Comparison of ENCODE assay signal across 21 mouse cellular contexts in genomic region chrX:12202951-12203350, GRCm38 (mm10). TPM values are rescaled to one million over a fixed set of nuclear protein-coding genes. Genes with fewer than 3 reads are reported as not detected.
A peak's percentile ranks its signal among the peaks of the same experiment; 100 is the strongest.
DNase-seq lines count a peak whose midpoint lies in the region; ATAC-seq lines count a peak whose summit lies in the region.
"Had no signal": no experiment of that assay in that cellular context is flagged by ENCODE, and none has a peak within 500 bp of the region (broad histone marks: within the 10 kb centered on the region; RNA-seq: fewer than 3 reads in every experiment).

No protein-coding gene starts in this region.

- H3K36me3 ChIP-seq in splenic B cell, adult 2 months (ENCODE audit: control insufficient read depth, insufficient read depth, low read length, poor library complexity, severe bottlenecking): no peaks in the 10 kb centered on the region
- H3K36me3 ChIP-seq in forebrain, embryonic 12.5 days (replicated peaks): no peaks in the 10 kb centered on the region
- H3K36me3 ChIP-seq: embryonic facial prominence, embryonic 10.5 days; heart, embryonic 12.5 days; hindbrain, embryonic 12.5 days had no signal

- WGBS in forebrain, embryonic 12.5 days: 86% methylated on average over 3 of the region's 3 CpGs

- H3K27me3 ChIP-seq in splenic B cell, adult 2 months (ENCODE audit: control insufficient read depth, insufficient read depth, low read length, poor library complexity, severe bottlenecking): no peaks in the 10 kb centered on the region
- H3K27me3 ChIP-seq in forebrain, embryonic 12.5 days: no peaks in the 10 kb centered on the region
- H3K27me3 ChIP-seq: CH12.LX had no signal

- no peak overlapping the region for H3K27ac ChIP-seq in forebrain, embryonic 12.5 days
- H3K27ac ChIP-seq: embryonic facial prominence, embryonic 10.5 days; heart, adult 2 months; hindbrain, embryonic 12.5 days had no signal

- no peak overlapping the region for H3K4me3 ChIP-seq in forebrain, embryonic 12.5 days (replicated peaks)
- H3K4me3 ChIP-seq: embryonic facial prominence, embryonic 10.5 days; heart, adult 2 months; heart, embryonic 12.5 days; hindbrain, embryonic 12.5 days had no signal

- H3K4me2 ChIP-seq in forebrain, embryonic 12.5 days: no peak overlapping the region
- H3K4me2 ChIP-seq: heart, embryonic 12.5 days; hindbrain, embryonic 12.5 days had no signal

- H3K9ac ChIP-seq in forebrain, embryonic 12.5 days: no peak overlapping the region
- H3K9ac ChIP-seq: heart, embryonic 12.5 days; hindbrain, embryonic 12.5 days had no signal

- no peaks in the 10 kb centered on the region for H3K9me3 ChIP-seq in forebrain, embryonic 12.5 days
- H3K9me3 ChIP-seq: embryonic facial prominence, embryonic 10.5 days; heart, embryonic 12.5 days; hindbrain, embryonic 12.5 days had no signal

- H3K4me1 ChIP-seq in forebrain, embryonic 12.5 days: no peaks in the 10 kb centered on the region
- H3K4me1 ChIP-seq: embryonic facial prominence, embryonic 10.5 days; heart, embryonic 12.5 days; hindbrain, embryonic 12.5 days had no signal

- no peak for ATAC-seq in forebrain, embryonic 12.5 days (ENCODE audit: low FRiP score)
- ATAC-seq: activated CD4-positive, CD25-positive, alpha-beta regulatory T cell, adult 4 months; forebrain, embryonic 14.5 days; hindbrain, embryonic 16.5 days; Patski had no signal

- DNase-seq in CD4-positive helper T cell, adult 2 months (ENCODE audit: low read depth, low spot score): peak; percentile 7
- peak; percentile 5 for DNase-seq in splenic B cell, adult 2 months (ENCODE audit: low read depth, low spot score)
- peak; percentile 36 to 53 for DNase-seq in thymus, postnatal 10 days (ENCODE audit: low spot score in 2 of 2)
- DNase-seq in thymus, postnatal 4 days: peak; percentile 31
- DNase-seq in retina, embryonic 14.5 days (ENCODE audit: low spot score): no peak
- no peak for DNase-seq in layer of hippocampus, adult 9-11 months
- DNase-seq: adrenal gland, postnatal 25 days; cerebellum, adult 2 months; cerebellum, postnatal 10 days; gastrocnemius, postnatal 10 days; heart, adult 2 months; heart, postnatal 36 days had no signal

RNA-seq across cellular contexts. Expression of gene Bcor, which starts 42.8 kb away (rescaled TPM):
- polyA plus RNA-seq in forebrain, embryonic 12.5 days (2016; fragmentation: Nextera tagmentation; extraction: Ambion mirVana): 23.1 and 23.5 TPM in 2 replicates

Comparison
In these comparisons a context has a peak if more than half of its experiments do, and no peak if none do; other contexts are left out.
1. DNase-seq: peak in CD4-positive helper T cell, adult 2 months (single experiment), splenic B cell, adult 2 months (single experiment), thymus, postnatal 10 days (2 of 2) and thymus, postnatal 4 days (single experiment); none in retina, embryonic 14.5 days (single experiment) and layer of hippocampus, adult 9-11 months (single experiment).